Mouse (Mus musculus): ENCODE results near the gene Hipk4.

Gene Hipk4

GRCm38 (mm10) chr7:27522967-27523366 is at the start of gene Hipk4:
TSS of gene Hipk4 (plus strand) at chr7:27523267.
- no peak for DNase-seq (ENCODE audit: extremely low read depth, low read depth)

GRCm38 (mm10) chr7:27473835-27474489 is 49.1 kb upstream of the Hipk4 start:
- DNase-seq (ENCODE audit: extremely low read depth, low read depth), result peak; percentile 37

- DNase-seq (ENCODE audit: extremely low read depth, low read depth), result peak; percentile 98
These were observed 48.5 kb upstream of the Hipk4 start for GRCm38 (mm10) chr7:27474490-27474954.

- DNase-seq (ENCODE audit: extremely low read depth, low read depth), result no peak
These were observed 47.5 kb upstream of the Hipk4 start for GRCm38 (mm10) chr7:27475596-27475995.

- no peak for DNase-seq (ENCODE audit: extremely low read depth, low read depth)
These were observed 46.9 kb upstream of the Hipk4 start for GRCm38 (mm10) chr7:27476098-27476635.

GRCm38 (mm10) chr7:27478561-27478960 is 44.5 kb upstream of the Hipk4 start:
- no peak for DNase-seq (ENCODE audit: extremely low read depth, low read depth)

- no peak for DNase-seq (ENCODE audit: extremely low read depth, low read depth)
These were observed 43.3 kb upstream of the Hipk4 start for GRCm38 (mm10) chr7:27479750-27480149.

- no peak for DNase-seq (ENCODE audit: extremely low read depth, low read depth)
These were observed 42.6 kb upstream of the Hipk4 start for GRCm38 (mm10) chr7:27480506-27480905.

GRCm38 (mm10) chr7:27480927-27481626 is 42.0 kb upstream of the Hipk4 start:
- no peak for DNase-seq (ENCODE audit: extremely low read depth, low read depth)

GRCm38 (mm10) chr7:27481627-27481969 is 41.5 kb upstream of the Hipk4 start:
- peak; percentile 78 for DNase-seq (ENCODE audit: extremely low read depth, low read depth)

GRCm38 (mm10) chr7:27483860-27484259 is 39.2 kb upstream of the Hipk4 start:
- DNase-seq (ENCODE audit: extremely low read depth, low read depth), result no peak

GRCm38 (mm10) chr7:27486102-27486769 is 36.8 kb upstream of the Hipk4 start:
- DNase-seq (ENCODE audit: extremely low read depth, low read depth), result peak; percentile 77

GRCm38 (mm10) chr7:27486770-27487697 is 36.0 kb upstream of the Hipk4 start, which contains the start of gene Sertad1:
TSS of gene Sertad1 (plus strand) at chr7:27486910.
- peak; percentile 96 for DNase-seq (ENCODE audit: extremely low read depth, low read depth)

- DNase-seq (ENCODE audit: extremely low read depth, low read depth), result no peak
These were observed 35.3 kb upstream of the Hipk4 start for GRCm38 (mm10) chr7:27487740-27488268.

GRCm38 (mm10) chr7:27489270-27489869 is 33.7 kb upstream of the Hipk4 start:
- no peak for DNase-seq (ENCODE audit: extremely low read depth, low read depth)

- DNase-seq (ENCODE audit: extremely low read depth, low read depth), result no peak
These were observed 32.9 kb upstream of the Hipk4 start for GRCm38 (mm10) chr7:27490227-27490542.

- peak; percentile 80 for DNase-seq (ENCODE audit: extremely low read depth, low read depth)
These were observed 32.3 kb upstream of the Hipk4 start for GRCm38 (mm10) chr7:27490543-27491329.

- DNase-seq (ENCODE audit: extremely low read depth, low read depth), result no peak
These were observed 31.2 kb upstream of the Hipk4 start for GRCm38 (mm10) chr7:27491856-27492255.

- DNase-seq (ENCODE audit: extremely low read depth, low read depth), result no peak
These were observed 30.0 kb upstream of the Hipk4 start for GRCm38 (mm10) chr7:27493022-27493421.

- no peak for DNase-seq (ENCODE audit: extremely low read depth, low read depth)
These were observed 29.6 kb upstream of the Hipk4 start for GRCm38 (mm10) chr7:27493450-27493849.

All from MEL-GATA-1-ER (cell line).